ENCODE assay signal across 12 mouse cellular contexts in the genomic region with DNA sequence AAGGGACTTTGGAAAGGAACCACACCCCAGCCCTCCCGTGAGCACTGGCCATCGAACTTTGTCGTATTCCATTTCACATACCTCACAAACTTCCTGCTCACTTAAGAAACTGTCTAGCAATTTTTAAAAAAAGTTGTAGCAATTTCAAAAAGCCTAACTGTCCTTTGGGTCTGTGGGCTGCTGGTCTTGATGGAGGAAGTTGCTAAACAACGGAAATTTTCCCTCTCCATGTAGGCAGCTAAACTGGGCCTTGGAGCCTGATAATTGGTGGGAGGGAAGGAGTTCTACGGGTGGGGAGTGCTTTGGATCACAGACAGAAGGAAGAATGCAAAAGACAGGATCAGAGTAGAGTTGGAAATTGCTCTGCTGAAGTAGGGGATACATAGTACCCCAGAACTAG.
"Had no signal": no experiment of that assay in that cellular context is flagged by ENCODE, and none has a peak within 500 bp of the region (broad histone marks: within the 10 kb centered on the region; RNA-seq: fewer than 3 reads in every experiment).

No protein-coding gene starts in this region.

- DNase-seq: retina, postnatal 1 day; right cerebral cortex, adult 18-20 months; right cerebral cortex, postnatal 14 days; right cerebral cortex, postnatal 25 days; right cerebral cortex, postnatal 4 days; spleen, adult 18-20 months; thymus, adult 18-20 months; thymus, adult 2 months; thymus, postnatal 14 days; thymus, postnatal 25 days; thymus, postnatal 36 days; thymus, postnatal 4 days had no signal
